Mouse (Mus musculus) liver, embryonic 16.5 days (tissue): ENCODE data around the gene Dock7. TPM values are rescaled to one million over a fixed set of nuclear protein-coding genes. Genes with fewer than 3 reads are reported as not detected.

ENCODE experiments used
- ATAC-seq: fragments of 200-750 bp; cut with Nextera tagmentation; 2 replicates; pipeline ENCODE4 v1.8.0; 2017; ENCODE audit warnings: low read depth, mild to moderate bottlenecking, moderate number of reproducible peaks, moderate library complexity
- H3K27ac ChIP-seq: fragments of 300-500 bp; sonication (generic); 2 replicates; pipeline ENCODE4 v1.5.1; 2014; ENCODE audit warnings: mild to moderate bottlenecking, low read length
- H3K27me3 ChIP-seq: fragments of 300-500 bp; sonication (generic); 2 replicates; pipeline ENCODE4 v1.6.1; 2014; ENCODE audit warnings: low read depth, low read length, mixed read lengths; ENCODE audit not compliant: control insufficient read depth, insufficient read depth
- H3K36me3 ChIP-seq: fragments of 300-500 bp; sonication (generic); 2 replicates; pipeline ENCODE4 v1.6.1; 2014; ENCODE audit warnings: mild to moderate bottlenecking; ENCODE audit not compliant: control insufficient read depth, insufficient read depth
- H3K4me1 ChIP-seq: fragments of 300-500 bp; sonication (generic); 2 replicates; pipeline ENCODE4 v1.6.1; 2014; ENCODE audit warnings: low read depth, low read length, mixed read lengths; ENCODE audit not compliant: control insufficient read depth
- H3K4me2 ChIP-seq: fragments of 300-500 bp; sonication (generic); 2 replicates; pipeline ENCODE4 v1.6.1; 2014; ENCODE audit warnings: low read depth, low read length, mixed read lengths
- H3K4me3 ChIP-seq: fragments of 300-500 bp; sonication (generic); 2 replicates; pipeline ENCODE4 v1.5.1; 2014; ENCODE audit warnings: low read depth, mild to moderate bottlenecking, low read length
- H3K9ac ChIP-seq: fragments of 300-500 bp; sonication (generic); 2 replicates; pipeline ENCODE4 v1.6.1; 2014; ENCODE audit warnings: low read depth, low read length
- H3K9me3 ChIP-seq: fragments of 300-500 bp; sonication (generic); replicated peaks from 2 replicates; pipeline ENCODE4 v1.6.1; 2016; ENCODE audit warnings: low read length; ENCODE audit not compliant: control insufficient read depth
- WGBS: fragments of 180-500 bp; shearing (Covaris S2); extraction: QIAGEN DNeasy Blood & Tissue Kit; methylation state at CpG from one replicate; pipeline ENCODE4 v1.1.7; 2014; ENCODE audit not compliant: insufficient replicate concordance; 5-methylcytosine and 5-hydroxymethylcytosine counted together
- polyA plus RNA-seq: library from polyadenylated mRNA; unstranded; fragments of >200 nt; fragmentation: Nextera tagmentation; extraction: Ambion mirVana; gene quantifications from 2 replicates; pipeline ENCODE4 v1.2.1, GENCODE M21; 2015

Dock7 gene
- polyA plus RNA-seq, 1 experiment from 2014 or later: 8.0 TPM

DNA sequence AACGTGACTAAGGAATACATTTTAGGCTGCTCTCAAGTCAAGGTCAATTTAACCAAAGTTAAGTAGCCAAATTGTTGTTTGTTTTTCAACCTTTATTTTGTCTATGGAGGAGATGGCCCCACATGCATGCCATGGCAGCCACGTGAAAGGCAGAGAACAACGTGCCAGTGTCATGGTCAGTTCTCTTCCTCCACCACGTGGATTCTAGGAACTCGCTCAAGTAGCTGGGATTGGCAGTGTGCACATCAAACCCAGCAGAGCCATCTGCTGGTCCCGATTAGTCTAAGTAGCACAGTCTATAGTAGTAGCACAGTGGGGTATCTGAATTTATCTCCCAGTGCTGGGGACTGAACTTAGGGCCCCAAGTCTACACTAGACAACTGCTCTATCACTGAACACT, 51.9 kb downstream of the Dock7 start:
- 64% methylated on average over 6 of the region's 6 CpGs for WGBS
- Histone ChIP-seq H3K9me3 (no peaks in the 10 kb centered on the region), H3K4me2 (no peak overlapping the region), H3K27me3 (no peaks in the 10 kb centered on the region), H3K4me3 (no peak overlapping the region), H3K27ac (no peak overlapping the region), H3K36me3 (no peaks in the 10 kb centered on the region), H3K9ac (no peak overlapping the region), H3K4me1 (no peaks in the 10 kb centered on the region)
- ATAC-seq: no peak

- WGBS: 67% methylated on average over 5 of the region's 5 CpGs
- H3K27me3 ChIP-seq: no peaks in the 10 kb centered on the region
- no peak overlapping the region for H3K9ac ChIP-seq
- no peak overlapping the region for H3K27ac ChIP-seq
- no peak for ATAC-seq
- no peaks in the 10 kb centered on the region for H3K36me3 ChIP-seq
- H3K4me1 ChIP-seq: no peaks in the 10 kb centered on the region
- no peak overlapping the region for H3K4me3 ChIP-seq
- no peaks in the 10 kb centered on the region for H3K9me3 ChIP-seq
- H3K4me2 ChIP-seq: no peak overlapping the region
Measured at GRCm38 (mm10) chr4:99064524-99064923, 56.2 kb downstream of the Dock7 start.

DNA sequence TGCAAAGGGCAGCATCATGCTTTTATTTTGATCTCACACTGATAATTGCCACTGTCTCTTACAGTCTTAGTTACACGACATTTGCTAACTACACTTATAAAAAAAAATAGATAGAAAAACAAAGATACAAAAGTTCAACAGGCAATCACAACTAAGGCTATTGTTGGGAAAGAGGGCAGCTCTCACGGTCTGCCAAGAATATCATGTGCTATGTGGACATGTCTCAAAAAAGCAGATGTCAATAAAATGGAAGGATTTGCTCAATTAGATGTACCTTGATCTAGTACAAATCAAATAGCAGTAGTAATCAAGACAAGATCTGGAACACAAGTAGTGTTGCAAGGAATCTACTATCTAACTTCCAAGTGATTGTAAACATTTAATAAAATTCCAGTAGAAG, 72.1 kb downstream of the Dock7 start:
- 61% methylated on average over 2 of the region's 2 CpGs for WGBS
- H3K27ac ChIP-seq: no peak overlapping the region
- no peaks in the 10 kb centered on the region for H3K9me3 ChIP-seq
- H3K4me1 ChIP-seq: peaks cover 7% of the 10 kb centered on the region
- no peaks in the 10 kb centered on the region for H3K27me3 ChIP-seq
- H3K4me2 ChIP-seq: no peak overlapping the region
- ATAC-seq: no peak
- H3K9ac ChIP-seq: no peak overlapping the region
- no peak overlapping the region for H3K4me3 ChIP-seq
- no peaks in the 10 kb centered on the region for H3K36me3 ChIP-seq

DNA sequence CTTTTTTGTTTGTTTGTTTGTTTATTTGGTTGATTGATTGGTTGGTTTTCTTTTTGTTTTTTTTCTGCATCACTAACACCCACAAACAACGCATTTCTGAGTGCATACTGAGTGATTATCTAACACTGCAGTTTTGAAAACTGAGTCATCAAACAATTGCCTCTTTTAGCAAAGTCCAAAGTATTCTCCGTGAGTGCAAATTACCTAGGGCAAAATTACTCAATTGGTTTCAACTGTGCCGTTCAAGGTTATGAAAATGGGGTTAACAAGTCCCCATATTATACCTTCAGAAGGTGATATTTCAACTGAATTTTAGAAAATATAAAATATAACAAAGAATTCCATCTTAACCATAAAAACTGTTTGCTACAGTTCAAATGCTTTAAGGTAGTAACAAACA, 74.2 kb downstream of the Dock7 start:
- WGBS: 64% methylated on average over 3 of the region's 3 CpGs
- no peak for ATAC-seq
- H3K27me3 ChIP-seq: no peaks in the 10 kb centered on the region
- H3K4me3 ChIP-seq: no peak overlapping the region
- no peak overlapping the region for H3K4me2 ChIP-seq
- H3K4me1 ChIP-seq: peaks cover 7% of the 10 kb centered on the region
- no peaks in the 10 kb centered on the region for H3K9me3 ChIP-seq
- no peak overlapping the region for H3K9ac ChIP-seq
- peaks cover 3% of the 10 kb centered on the region for H3K36me3 ChIP-seq
- no peak overlapping the region for H3K27ac ChIP-seq

- Histone ChIP-seq H3K4me2 (no peak overlapping the region), H3K27ac (0 out of 2 replicates have a peak overlapping the region, but pooled peaks have one; percentile 12), H3K4me1 (peaks cover 7% of the 10 kb centered on the region), H3K27me3 (no peaks in the 10 kb centered on the region), H3K4me3 (no peak overlapping the region), H3K9me3 (no peaks in the 10 kb centered on the region), H3K36me3 (peaks cover 3% of the 10 kb centered on the region), H3K9ac (no peak overlapping the region)
- peak; percentile 92 for ATAC-seq
- 25% methylated on average over 3 of the region's 3 CpGs for WGBS
Measured at GRCm38 (mm10) chr4:99044854-99045253, 75.9 kb downstream of the Dock7 start.

DNA sequence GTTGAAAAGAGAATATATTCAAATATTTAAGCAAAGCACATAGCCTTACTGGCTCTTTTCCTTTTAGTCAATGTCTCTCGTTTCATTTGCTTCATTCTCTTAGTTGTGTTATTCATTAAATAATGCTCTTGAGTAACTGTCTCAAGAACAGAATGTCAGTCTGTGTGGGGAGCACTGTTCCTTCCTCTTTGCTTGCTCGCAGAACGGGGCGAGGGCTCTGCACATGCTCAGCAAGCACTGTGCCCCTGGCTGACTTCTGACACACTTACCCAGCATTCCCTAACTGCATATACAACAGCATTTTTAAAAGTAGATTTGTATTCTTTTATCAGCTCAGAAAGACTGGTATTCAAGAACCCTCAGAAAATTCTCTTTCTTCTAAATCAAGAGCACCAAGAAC, 87.8 kb downstream of the Dock7 start:
- Histone ChIP-seq H3K9ac (no peak overlapping the region), H3K4me3 (no peak overlapping the region), H3K27ac (no peak overlapping the region), H3K4me2 (peak overlapping the region; percentile 24; the same call in 1 of the 2 replicates), H3K36me3 (no peaks in the 10 kb centered on the region), H3K4me1 (no peaks in the 10 kb centered on the region), H3K9me3 (no peaks in the 10 kb centered on the region), H3K27me3 (no peaks in the 10 kb centered on the region)
- peak; percentile 65 for ATAC-seq
- 25% methylated on average over 4 of the region's 4 CpGs for WGBS

GRCm38 (mm10) chr4:99030686-99031085, 90.0 kb downstream of the Dock7 start, which contains the start of gene Angptl3:
Gene Angptl3 (plus strand): TSS chr4:99030954.
- 65% methylated on average over 2 of the region's 2 CpGs for WGBS
- H3K4me3 ChIP-seq: peak within 1 kb of the TSS; percentile 46
- H3K36me3 ChIP-seq: no peaks in the 10 kb centered on the region
- H3K9me3 ChIP-seq: no peaks in the 10 kb centered on the region
- ATAC-seq: peak; percentile 75
- H3K9ac ChIP-seq: no peak within 1 kb of the TSS
- H3K4me1 ChIP-seq: no peaks in the 10 kb centered on the region; the same call in 1 of the 2 replicates
- no peaks in the 10 kb centered on the region for H3K27me3 ChIP-seq
- H3K27ac ChIP-seq: no peak within 1 kb of the TSS
- peak within 1 kb of the TSS; percentile 27; the same call in 1 of the 2 replicates for H3K4me2 ChIP-seq

- WGBS: 58% methylated on average over 5 of the region's 5 CpGs
- no peaks in the 10 kb centered on the region for H3K9me3 ChIP-seq
- H3K36me3 ChIP-seq: no peaks in the 10 kb centered on the region
- H3K27me3 ChIP-seq: no peaks in the 10 kb centered on the region
- ATAC-seq: peak; percentile 59
- H3K4me2 ChIP-seq: no peak overlapping the region
- H3K27ac ChIP-seq: no peak overlapping the region
- no peak overlapping the region for H3K9ac ChIP-seq
- H3K4me1 ChIP-seq: no peaks in the 10 kb centered on the region; the same call in 1 of the 2 replicates
- H3K4me3 ChIP-seq: no peak overlapping the region
Measured at GRCm38 (mm10) chr4:99028377-99028776, 92.3 kb downstream of the Dock7 start.

DNA sequence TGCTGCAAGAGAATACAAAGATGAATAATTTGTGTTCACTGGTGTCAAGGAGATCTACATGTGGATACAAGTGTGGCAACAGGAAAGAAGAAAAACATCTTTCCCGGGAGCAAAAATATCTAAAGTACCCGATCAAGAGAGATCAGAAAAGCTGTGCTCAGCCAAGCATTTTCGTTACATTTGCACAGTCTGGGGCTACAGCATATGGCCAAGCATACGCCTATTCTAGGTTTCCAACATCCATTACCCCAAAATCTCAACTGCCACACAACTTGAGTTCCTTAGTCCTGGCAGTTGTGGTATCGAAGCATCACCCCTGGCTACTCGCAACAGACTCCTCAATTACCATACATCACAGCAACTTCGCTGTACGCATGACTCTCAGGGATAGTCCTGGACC, 98.5 kb downstream of the Dock7 start:
- no peak for ATAC-seq
- no peaks in the 10 kb centered on the region for H3K36me3 ChIP-seq
- H3K4me2 ChIP-seq: no peak overlapping the region
- no peaks in the 10 kb centered on the region for H3K4me1 ChIP-seq
- H3K4me3 ChIP-seq: no peak overlapping the region
- WGBS: 83% methylated on average over 8 of the region's 8 CpGs
- no peak overlapping the region for H3K27ac ChIP-seq
- H3K27me3 ChIP-seq: no peaks in the 10 kb centered on the region
- no peak overlapping the region for H3K9ac ChIP-seq
- no peaks in the 10 kb centered on the region for H3K9me3 ChIP-seq
